ENCODE assay signal across 13 mouse cellular contexts in genomic region chr11:79837076-79837990, GRCm38 (mm10).
DNase-seq lines count a peak whose midpoint lies in the region; ATAC-seq lines count a peak whose summit lies in the region.
"Had no signal": no experiment of that assay in that cellular context is flagged by ENCODE, and none has a peak within 500 bp of the region (broad histone marks: within the 10 kb centered on the region; RNA-seq: fewer than 3 reads in every experiment).

No protein-coding gene starts in this region.

- H3K27ac ChIP-seq in heart, embryonic 12.5 days (ENCODE audit: poor library complexity, severe bottlenecking) = peak overlapping the region; percentile 19; the same call in 1 of the 2 replicates
- peak overlapping the region; percentile 73 for H3K27ac ChIP-seq in embryonic facial prominence, embryonic 10.5 days (replicated peaks)
- no peak overlapping the region; the same call in 1 of the 2 replicates for H3K27ac ChIP-seq in hindbrain, embryonic 10.5 days
- H3K27ac ChIP-seq: embryonic facial prominence, embryonic 13.5 days; hindbrain, postnatal 0 days had no signal

- WGBS in heart, embryonic 12.5 days = 16% methylated on average over 6 of the region's 6 CpGs
- 43% methylated on average over 6 of the region's 6 CpGs for WGBS in embryonic facial prominence, embryonic 10.5 days
- WGBS in hindbrain, embryonic 10.5 days = 65% methylated on average over 6 of the region's 6 CpGs

- DNase-seq in heart, adult 8-10 months (ENCODE audit: low spot score) = no peak
- DNase-seq in embryonic facial prominence, embryonic 10.5 days (ENCODE audit: low spot score) = no peak
- peak; percentile 31 for DNase-seq in kidney, postnatal 10 days
- peak; percentile 21 for DNase-seq in skeletal muscle tissue, adult 2 months (ENCODE audit: low read depth, low spot score)
- no peak for DNase-seq in right cerebral cortex, postnatal 10 days (ENCODE audit: low spot score in 2 of 2)
- DNase-seq in neural tube, embryonic 10.5 days (ENCODE audit: extremely low spot score, low spot score) = no peak
- no peak for DNase-seq in hindbrain, embryonic 10.5 days (ENCODE audit: low spot score)
- DNase-seq: cerebellum, adult 11-12 months; lung, postnatal 36 days; thymus, adult 18-20 months had no signal

- H3K9me3 ChIP-seq in heart, embryonic 12.5 days (replicated peaks) = no peaks in the 10 kb centered on the region
- no peaks in the 10 kb centered on the region for H3K9me3 ChIP-seq in embryonic facial prominence, embryonic 10.5 days
- no peaks in the 10 kb centered on the region for H3K9me3 ChIP-seq in hindbrain, embryonic 10.5 days
- H3K9me3 ChIP-seq: embryonic facial prominence, embryonic 13.5 days had no signal

- no peak overlapping the region for H3K9ac ChIP-seq in heart, embryonic 12.5 days
- H3K9ac ChIP-seq: embryonic facial prominence, embryonic 13.5 days had no signal

- H3K4me2 ChIP-seq in heart, embryonic 12.5 days = 0 out of 2 replicates have a peak overlapping the region, but pooled peaks have one; percentile 1
- H3K4me2 ChIP-seq: embryonic facial prominence, embryonic 13.5 days had no signal

- ATAC-seq in heart, embryonic 12.5 days (ENCODE audit: insufficient number of reproducible peaks, low FRiP score) = no peak
- ATAC-seq: hindbrain, postnatal 0 days had no signal

- H3K4me1 ChIP-seq in heart, embryonic 12.5 days (replicated peaks) = peaks cover 22% of the 10 kb centered on the region
- peaks cover 36% of the 10 kb centered on the region for H3K4me1 ChIP-seq in embryonic facial prominence, embryonic 10.5 days
- peaks cover 26% of the 10 kb centered on the region for H3K4me1 ChIP-seq in hindbrain, embryonic 10.5 days (replicated peaks)

- H3K36me3 ChIP-seq in heart, embryonic 12.5 days = no peaks in the 10 kb centered on the region
- no peaks in the 10 kb centered on the region for H3K36me3 ChIP-seq in embryonic facial prominence, embryonic 10.5 days (replicated peaks)
- no peaks in the 10 kb centered on the region for H3K36me3 ChIP-seq in hindbrain, embryonic 10.5 days
- H3K36me3 ChIP-seq: embryonic facial prominence, embryonic 13.5 days had no signal

- H3K4me3 ChIP-seq in heart, embryonic 12.5 days = no peak overlapping the region
- H3K4me3 ChIP-seq in embryonic facial prominence, embryonic 10.5 days = no peak overlapping the region
- H3K4me3 ChIP-seq in hindbrain, embryonic 10.5 days = no peak overlapping the region
- H3K4me3 ChIP-seq: embryonic facial prominence, embryonic 13.5 days had no signal

- 0 out of 2 replicates have a peak, but pooled peaks cover 6% of the 10 kb centered on the region for H3K27me3 ChIP-seq in heart, embryonic 12.5 days (replicated peaks)
- H3K27me3 ChIP-seq in embryonic facial prominence, embryonic 10.5 days (replicated peaks; ENCODE audit: low read depth, poor library complexity, severe bottlenecking) = peaks cover 10% of the 10 kb centered on the region; the same call in 1 of the 2 replicates
- no peaks in the 10 kb centered on the region; the same call in 1 of the 2 replicates for H3K27me3 ChIP-seq in hindbrain, embryonic 10.5 days (ENCODE audit: insufficient read depth, poor library complexity, severe bottlenecking)
- H3K27me3 ChIP-seq: embryonic facial prominence, embryonic 13.5 days had no signal

Comparison
In these comparisons a context has a peak if more than half of its experiments do, and no peak if none do; other contexts are left out.
1. DNase-seq: peak in kidney, postnatal 10 days (single experiment) and skeletal muscle tissue, adult 2 months (single experiment); none in heart, adult 8-10 months (single experiment), embryonic facial prominence, embryonic 10.5 days (single experiment), right cerebral cortex, postnatal 10 days (0 of 2), neural tube, embryonic 10.5 days (single experiment) and hindbrain, embryonic 10.5 days (single experiment).